Mouse (Mus musculus): ENCODE measurements around the gene Procr.
"Not testable (repeated sequence)": the region's sequence is repeated elsewhere in the genome, so short reads cannot be mapped to it uniquely, and the experiment has no call there.

Gene Procr

GRCm38 (mm10) chr2:155751014-155751786 is at the start of gene Procr:
Gene Procr (plus strand): TSS chr2:155751117.
- in situ Hi-C loops (cut with MboI, MseI): loop anchor here (5.0 kb wide), 1 partner anchor 239 kb away; no protein-coding TSS in a partner anchor

GRCm38 (mm10) chr2:155701399-155701919 is 49.5 kb upstream of the Procr start:
- in situ Hi-C loops (cut with MboI, MseI): no loop called here

- in situ Hi-C loops (cut with MboI, MseI): no loop called here
These were observed 47.3 kb upstream of the Procr start for GRCm38 (mm10) chr2:155703630-155704029.

- in situ Hi-C loops (cut with MboI, MseI): no loop called here
These were observed 43.7 kb upstream of the Procr start for GRCm38 (mm10) chr2:155707251-155707650.

GRCm38 (mm10) chr2:155710557-155710956 is 40.4 kb upstream of the Procr start:
- in situ Hi-C loops (cut with MboI, MseI): no loop called here

- in situ Hi-C loops (cut with MboI, MseI): no loop called here
These were observed 33.6 kb upstream of the Procr start for GRCm38 (mm10) chr2:155717082-155717990.

- in situ Hi-C loops (cut with MboI, MseI): no loop called here
These were observed 30.3 kb upstream of the Procr start for GRCm38 (mm10) chr2:155720585-155720984.

- in situ Hi-C loops (cut with MboI, MseI): no loop called here
These were observed 26.9 kb upstream of the Procr start for GRCm38 (mm10) chr2:155724036-155724435.

- in situ Hi-C loops (cut with MboI, MseI): no loop called here
These were observed 26.4 kb upstream of the Procr start for GRCm38 (mm10) chr2:155724526-155724925.

GRCm38 (mm10) chr2:155726302-155726701 is 24.6 kb upstream of the Procr start:
- in situ Hi-C loops (cut with MboI, MseI): no loop called here

- in situ Hi-C loops (cut with MboI, MseI): no loop called here
These were observed 23.0 kb upstream of the Procr start for GRCm38 (mm10) chr2:155727764-155728395.

GRCm38 (mm10) chr2:155728742-155729141 is 22.2 kb upstream of the Procr start:
- in situ Hi-C loops (cut with MboI, MseI): no loop called here

- in situ Hi-C loops (cut with MboI, MseI): no loop called here
These were observed 21.7 kb upstream of the Procr start, which contains the start of gene Edem2 for GRCm38 (mm10) chr2:155729158-155729645. Gene Edem2 (minus strand): TSS chr2:155729475.

GRCm38 (mm10) chr2:155735080-155735479 is 15.8 kb upstream of the Procr start:
- in situ Hi-C loops (cut with MboI, MseI): no loop called here

GRCm38 (mm10) chr2:155735766-155736165 is 15.2 kb upstream of the Procr start, which contains the start of gene Gm17581:
Gene Gm17581 (minus strand): TSS chr2:155735866.
- in situ Hi-C loops (cut with MboI, MseI): not testable (repeated sequence)

GRCm38 (mm10) chr2:155736936-155737335 is 14.0 kb upstream of the Procr start:
- in situ Hi-C loops (cut with MboI, MseI): no loop called here

- in situ Hi-C loops (cut with MboI, MseI): no loop called here
These were observed 13.1 kb upstream of the Procr start for GRCm38 (mm10) chr2:155737803-155738202.

GRCm38 (mm10) chr2:155742211-155742610 is 8.7 kb upstream of the Procr start:
- in situ Hi-C loops (cut with MboI, MseI): no loop called here

GRCm38 (mm10) chr2:155742931-155743337 is 8.0 kb upstream of the Procr start:
- in situ Hi-C loops (cut with MboI, MseI): no loop called here

- in situ Hi-C loops (cut with MboI, MseI): no loop called here
These were observed 7.6 kb upstream of the Procr start for GRCm38 (mm10) chr2:155743351-155743750.

GRCm38 (mm10) chr2:155745487-155745886 is 5.4 kb upstream of the Procr start:
- in situ Hi-C loops (cut with MboI, MseI): no loop called here

Data from T-helper 2 cell (primary cell).